Mouse (Mus musculus): ENCODE data around the gene Gnai2. TPM values are rescaled to one million over a fixed set of nuclear protein-coding genes. Genes with fewer than 3 reads are reported as not detected.

Gene Gnai2
- polyA plus RNA-seq, 1 experiment = 388 TPM

GRCm38 (mm10) chr9:107670259-107670658, 35.1 kb upstream of the Gnai2 start:
- Histone ChIP-seq H3K4me3 (ENCODE audit: insufficient read depth, low read length) (no peak overlapping the region), H3K4me1 (ENCODE audit: control insufficient read depth, insufficient read depth, low read length) (no peaks in the 10 kb centered on the region), H3K27ac (ENCODE audit: insufficient read depth, low read length) (no peak overlapping the region)
- TF ChIP-seq POLR2A (IDR thresholded peaks at IDR 0.05; ENCODE audit: low read depth, low read length) (no peak), CTCF (IDR thresholded peaks at IDR 0.05; ENCODE audit: borderline replicate concordance, insufficient read depth, low read length) (no peak)

- no peak within 1 kb of the TSS for H3K27ac ChIP-seq (ENCODE audit: insufficient read depth, low read length)
- TF ChIP-seq POLR2A (IDR thresholded peaks at IDR 0.05; ENCODE audit: low read depth, low read length) = no peak
- no peak within 1 kb of the TSS for H3K4me3 ChIP-seq (ENCODE audit: insufficient read depth, low read length)
- no peaks in the 10 kb centered on the region for H3K4me1 ChIP-seq (ENCODE audit: control insufficient read depth, insufficient read depth, low read length)
Measured at GRCm38 (mm10) chr9:107669480-107669945, 34.3 kb upstream of the Gnai2 start, which contains the start of gene Slc38a3. Gene Slc38a3, minus strand, starts transcription at chr9:107669530.

- no peak for TF ChIP-seq POLR2A (IDR thresholded peaks at IDR 0.05; ENCODE audit: low read depth, low read length)
- TF ChIP-seq CTCF (IDR thresholded peaks at IDR 0.05; ENCODE audit: borderline replicate concordance, insufficient read depth, low read length) = no peak
- Histone ChIP-seq H3K4me3 (ENCODE audit: insufficient read depth, low read length) (no peak overlapping the region), H3K27ac (ENCODE audit: insufficient read depth, low read length) (no peak overlapping the region), H3K4me1 (ENCODE audit: control insufficient read depth, insufficient read depth, low read length) (no peaks in the 10 kb centered on the region)
Measured at GRCm38 (mm10) chr9:107668916-107669315, 33.7 kb upstream of the Gnai2 start.

- H3K4me3 ChIP-seq (ENCODE audit: insufficient read depth, low read length) = no peak overlapping the region
- no peak overlapping the region for H3K27ac ChIP-seq (ENCODE audit: insufficient read depth, low read length)
- TF ChIP-seq CTCF (IDR thresholded peaks at IDR 0.05; ENCODE audit: borderline replicate concordance, insufficient read depth, low read length) = no peak
- TF ChIP-seq POLR2A (IDR thresholded peaks at IDR 0.05; ENCODE audit: low read depth, low read length) = no peak
- no peaks in the 10 kb centered on the region for H3K4me1 ChIP-seq (ENCODE audit: control insufficient read depth, insufficient read depth, low read length)
Measured at GRCm38 (mm10) chr9:107668011-107668410, 32.8 kb upstream of the Gnai2 start.

GRCm38 (mm10) chr9:107667219-107667618, 32.1 kb upstream of the Gnai2 start:
- TF ChIP-seq POLR2A (IDR thresholded peaks at IDR 0.05; ENCODE audit: low read depth, low read length) = peak; percentile 64
- TF ChIP-seq CTCF (IDR thresholded peaks at IDR 0.05; ENCODE audit: borderline replicate concordance, insufficient read depth, low read length) = no peak
- Histone ChIP-seq H3K4me1 (ENCODE audit: control insufficient read depth, insufficient read depth, low read length) (no peaks in the 10 kb centered on the region), H3K4me3 (ENCODE audit: insufficient read depth, low read length) (peak overlapping the region; percentile 1; the same call in 1 of the 2 replicates), H3K27ac (ENCODE audit: insufficient read depth, low read length) (no peak overlapping the region)

- TF ChIP-seq POLR2A (IDR thresholded peaks at IDR 0.05; ENCODE audit: low read depth, low read length) (no peak), CTCF (IDR thresholded peaks at IDR 0.05; ENCODE audit: borderline replicate concordance, insufficient read depth, low read length) (no peak)
- H3K27ac ChIP-seq (ENCODE audit: insufficient read depth, low read length) = no peak overlapping the region
- no peaks in the 10 kb centered on the region for H3K4me1 ChIP-seq (ENCODE audit: control insufficient read depth, insufficient read depth, low read length)
- H3K4me3 ChIP-seq (ENCODE audit: insufficient read depth, low read length) = peak overlapping the region; percentile 1; the same call in 1 of the 2 replicates
Measured at GRCm38 (mm10) chr9:107666751-107667205, 31.6 kb upstream of the Gnai2 start.

GRCm38 (mm10) chr9:107665308-107665707, 30.1 kb upstream of the Gnai2 start:
- no peaks in the 10 kb centered on the region for H3K4me1 ChIP-seq (ENCODE audit: control insufficient read depth, insufficient read depth, low read length)
- H3K4me3 ChIP-seq (ENCODE audit: insufficient read depth, low read length) = no peak overlapping the region
- TF ChIP-seq POLR2A (IDR thresholded peaks at IDR 0.05; ENCODE audit: low read depth, low read length) (no peak), CTCF (IDR thresholded peaks at IDR 0.05; ENCODE audit: borderline replicate concordance, insufficient read depth, low read length) (no peak)
- no peak overlapping the region for H3K27ac ChIP-seq (ENCODE audit: insufficient read depth, low read length)

GRCm38 (mm10) chr9:107663525-107663924, 28.4 kb upstream of the Gnai2 start:
- Histone ChIP-seq H3K4me1 (ENCODE audit: control insufficient read depth, insufficient read depth, low read length) (no peaks in the 10 kb centered on the region), H3K4me3 (ENCODE audit: insufficient read depth, low read length) (no peak overlapping the region), H3K27ac (ENCODE audit: insufficient read depth, low read length) (no peak overlapping the region)
- no peak for TF ChIP-seq CTCF (IDR thresholded peaks at IDR 0.05; ENCODE audit: borderline replicate concordance, insufficient read depth, low read length)
- TF ChIP-seq POLR2A (IDR thresholded peaks at IDR 0.05; ENCODE audit: low read depth, low read length) = no peak

- Histone ChIP-seq H3K4me3 (ENCODE audit: insufficient read depth, low read length) (no peak overlapping the region), H3K27ac (ENCODE audit: insufficient read depth, low read length) (no peak overlapping the region), H3K4me1 (ENCODE audit: control insufficient read depth, insufficient read depth, low read length) (no peaks in the 10 kb centered on the region)
- TF ChIP-seq CTCF (IDR thresholded peaks at IDR 0.05; ENCODE audit: borderline replicate concordance, insufficient read depth, low read length) (no peak), POLR2A (IDR thresholded peaks at IDR 0.05; ENCODE audit: low read depth, low read length) (no peak)
Measured at GRCm38 (mm10) chr9:107662342-107662741, 27.2 kb upstream of the Gnai2 start.

GRCm38 (mm10) chr9:107660777-107661176, 25.6 kb upstream of the Gnai2 start:
- Histone ChIP-seq H3K27ac (ENCODE audit: insufficient read depth, low read length) (no peak overlapping the region), H3K4me1 (ENCODE audit: control insufficient read depth, insufficient read depth, low read length) (no peaks in the 10 kb centered on the region), H3K4me3 (ENCODE audit: insufficient read depth, low read length) (no peak overlapping the region)
- TF ChIP-seq POLR2A (IDR thresholded peaks at IDR 0.05; ENCODE audit: low read depth, low read length) = no peak
- TF ChIP-seq CTCF (IDR thresholded peaks at IDR 0.05; ENCODE audit: borderline replicate concordance, insufficient read depth, low read length) = no peak

GRCm38 (mm10) chr9:107659961-107660360, 24.8 kb upstream of the Gnai2 start:
- no peak for TF ChIP-seq CTCF (IDR thresholded peaks at IDR 0.05; ENCODE audit: borderline replicate concordance, insufficient read depth, low read length)
- no peak for TF ChIP-seq POLR2A (IDR thresholded peaks at IDR 0.05; ENCODE audit: low read depth, low read length)
- Histone ChIP-seq H3K27ac (ENCODE audit: insufficient read depth, low read length) (no peak overlapping the region), H3K4me3 (ENCODE audit: insufficient read depth, low read length) (no peak overlapping the region), H3K4me1 (ENCODE audit: control insufficient read depth, insufficient read depth, low read length) (no peaks in the 10 kb centered on the region)

All from embryonic fibroblast, embryonic 13.5 days (primary cell).